Mouse (Mus musculus) left cerebral cortex, adult 11 months (tissue): ENCODE results near the gene Bcat2.
"Not testable (repeated sequence)": the region's sequence is repeated elsewhere in the genome, so short reads cannot be mapped to it uniquely, and the experiment has no call there.

ENCODE experiments used
- DNase-seq: peaks from one replicate; pipeline ENCODE4 v3.0.0; 2022; ENCODE audit warnings: low spot score

The Bcat2 gene

DNA sequence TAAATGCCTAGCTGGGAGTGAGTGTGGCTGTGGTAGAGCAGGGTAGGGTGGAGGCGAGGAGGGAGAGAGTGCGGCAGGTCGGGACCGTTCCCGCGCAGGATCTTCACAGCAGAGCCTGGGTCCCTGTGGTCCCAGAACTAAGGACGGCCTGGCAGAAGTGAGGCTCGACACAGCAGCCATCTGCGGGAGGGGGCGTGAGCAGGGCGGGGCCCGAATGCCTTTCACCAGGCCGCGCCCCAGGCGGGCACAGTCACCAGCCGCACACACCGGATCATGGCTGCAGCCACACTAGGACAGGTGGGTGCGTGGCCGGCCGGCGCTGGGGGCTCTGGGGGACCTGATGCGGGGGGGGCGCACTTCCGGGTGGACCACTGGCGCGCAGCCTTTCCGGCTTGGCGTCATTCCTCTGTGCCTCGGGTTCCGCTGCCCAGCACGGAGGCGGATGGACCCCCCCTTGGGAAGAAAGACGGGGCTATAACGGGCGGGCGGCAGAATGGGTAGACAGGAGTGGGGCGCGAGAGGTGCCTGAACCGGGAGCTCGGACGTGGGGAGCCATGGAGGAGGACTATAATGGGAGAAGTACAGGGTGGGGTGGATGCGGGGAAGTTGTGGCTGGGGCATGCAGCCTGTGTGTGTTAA lies at the start of gene Bcat2:
Gene Bcat2, plus strand, starts transcription at position 51 of the 639 bp plus-strand sequence.
- peak; percentile 54 for DNase-seq

DNA sequence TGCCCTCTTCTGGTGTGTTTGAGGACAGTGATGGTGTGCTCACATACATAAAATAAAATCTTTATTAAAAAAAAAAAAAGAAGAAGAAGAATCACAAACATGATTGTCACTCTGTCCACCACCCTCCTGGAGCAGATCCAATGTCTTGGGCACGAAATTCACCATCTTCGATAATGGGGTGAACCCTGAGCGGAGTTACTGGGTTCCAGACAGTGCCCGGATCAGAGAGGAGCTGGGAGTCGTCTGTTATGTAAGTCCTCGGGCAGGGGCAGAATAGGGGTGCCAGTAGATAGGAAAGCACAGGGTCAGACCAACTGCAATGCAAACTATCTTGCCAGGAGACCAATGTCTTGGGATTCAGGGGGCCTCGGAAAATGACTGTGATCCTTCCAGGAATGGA lies 49.3 kb upstream of the Bcat2 start:
- DNase-seq, result no peak

- peak; percentile 86 for DNase-seq
Measured at GRCm38 (mm10) chr7:45521728-45522184, 48.2 kb upstream of the Bcat2 start.

DNA sequence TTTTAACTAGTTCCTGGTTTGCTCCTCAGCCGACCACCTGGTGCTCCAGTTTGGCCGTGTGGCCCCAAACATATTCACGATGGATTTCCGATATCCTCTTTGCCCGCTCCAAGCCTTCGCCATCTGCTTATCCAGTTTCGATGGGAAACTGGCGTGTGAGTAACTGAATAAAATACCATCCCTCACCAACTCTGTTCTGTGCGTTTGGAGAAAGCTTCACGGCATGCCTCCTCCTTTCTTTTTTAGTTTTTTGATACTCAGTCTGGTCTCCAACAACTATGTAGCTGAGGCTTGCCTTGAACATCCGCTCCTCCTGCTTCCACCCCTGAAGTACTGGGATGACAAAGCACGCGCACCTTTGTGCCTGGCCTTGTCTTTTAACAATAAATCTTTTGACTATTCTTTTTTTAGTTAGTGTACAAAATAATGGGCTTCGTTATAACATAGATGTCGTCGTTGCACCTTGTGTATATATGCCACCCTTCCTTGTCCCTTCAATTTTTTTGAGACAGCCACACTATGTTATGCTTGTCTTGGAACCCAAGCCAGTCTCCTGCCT lies 47.7 kb upstream of the Bcat2 start:
- no peak for DNase-seq

GRCm38 (mm10) chr7:45522957-45523676 lies 46.8 kb upstream of the Bcat2 start:
- no peak for DNase-seq

DNA sequence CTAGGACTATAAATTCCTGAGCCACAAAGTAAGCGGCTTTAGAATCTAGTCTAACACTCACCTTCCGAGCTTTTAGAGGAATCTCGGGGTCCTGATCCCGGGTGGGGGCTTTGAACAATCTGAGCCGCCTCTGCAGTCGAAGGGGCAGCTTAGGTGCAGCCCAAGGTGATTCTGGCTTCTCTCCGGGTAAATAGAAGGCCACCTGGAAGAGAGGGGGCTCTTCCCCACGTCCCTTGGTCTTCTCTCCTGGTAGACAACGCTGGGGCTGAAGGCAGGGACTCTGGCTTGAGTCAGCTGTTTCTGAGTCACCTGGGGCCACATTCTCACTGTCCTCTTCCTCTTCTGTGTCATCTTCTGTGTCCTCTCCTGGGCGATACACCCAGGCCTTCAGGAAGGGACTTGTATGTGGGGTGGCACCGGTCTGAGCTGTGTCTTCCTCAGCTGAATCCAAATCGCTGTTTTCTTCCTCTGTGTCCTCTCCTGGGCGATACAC lies 46.2 kb upstream of the Bcat2 start:
- DNase-seq, result no peak

DNA sequence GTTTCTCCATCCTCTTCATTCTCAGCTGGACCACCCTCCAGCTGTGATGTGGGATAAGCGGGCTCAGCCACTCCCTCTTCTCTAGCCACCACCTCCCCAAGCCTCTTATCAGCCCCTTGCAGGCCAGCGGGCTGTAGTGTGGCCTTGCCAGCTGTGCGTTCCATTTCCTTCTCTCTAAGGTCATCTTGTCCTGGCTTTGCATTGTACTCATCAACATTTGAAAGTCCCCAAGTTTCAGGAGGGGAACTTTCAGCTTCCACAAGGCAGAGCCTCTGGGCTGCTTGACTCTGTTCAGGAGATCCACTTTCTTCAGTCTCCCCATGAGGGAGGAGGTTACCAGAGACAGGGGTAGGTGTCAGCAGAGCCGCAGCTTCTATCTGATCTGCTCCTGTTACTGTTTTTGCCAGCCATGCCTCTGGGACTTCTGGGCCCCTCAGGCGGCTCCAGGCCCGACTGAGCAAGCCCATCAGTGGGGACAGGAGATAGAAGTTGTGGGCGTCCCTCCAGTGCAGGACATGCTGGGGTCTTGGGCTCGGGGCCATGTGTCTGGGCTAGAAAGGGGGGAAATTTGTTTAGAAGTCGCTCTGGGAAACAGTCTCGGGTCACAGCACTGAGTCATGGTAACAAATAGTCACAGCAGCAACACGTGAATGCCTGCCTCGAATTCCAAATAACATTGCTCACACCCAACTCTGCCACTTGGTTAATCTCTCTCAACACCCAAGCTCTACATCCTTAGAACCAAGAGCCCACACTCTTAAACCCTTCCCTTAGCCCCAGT lies 44.9 kb upstream of the Bcat2 start:
- DNase-seq, result no peak

DNA sequence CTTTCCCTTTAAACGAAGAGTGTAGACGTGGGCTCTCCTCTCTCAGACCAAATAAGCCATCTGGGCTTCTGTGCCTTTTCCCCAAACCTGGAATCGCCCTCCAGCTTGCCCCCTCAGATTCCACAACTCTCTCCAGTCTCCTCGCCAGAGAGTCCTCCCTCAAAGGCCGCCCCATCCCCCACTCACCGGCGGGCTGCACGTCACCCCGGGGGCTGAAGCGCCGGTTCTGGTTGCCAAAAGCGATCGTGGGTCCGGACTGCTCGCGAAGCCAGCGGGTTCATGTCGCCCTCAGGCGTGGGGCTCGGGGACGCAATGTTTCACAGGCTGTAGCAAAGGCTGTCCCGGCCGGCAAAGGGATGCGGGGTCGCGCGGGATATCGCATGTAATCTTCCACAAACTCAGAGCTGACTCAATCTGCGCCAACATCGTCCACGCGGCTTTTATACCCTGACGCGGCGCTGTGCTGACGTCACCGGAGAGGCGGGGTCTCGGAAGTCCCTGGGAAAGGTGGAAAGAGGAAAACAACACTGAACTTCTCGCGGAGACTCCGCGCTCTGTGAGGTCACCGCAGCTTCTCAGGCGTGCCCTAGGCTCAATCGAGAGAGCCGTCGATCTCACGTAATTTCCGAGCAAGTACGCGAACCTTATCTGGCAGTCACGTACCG lies 44.0 kb upstream of the Bcat2 start, which contains the start of the genes Ppp1r15a and Plekha4:
Gene Ppp1r15a, minus strand, starts transcription at position 460 of the 665 bp plus-strand sequence.
Gene Plekha4, plus strand, starts transcription at position 522 of the 665 bp plus-strand sequence.
- peak; percentile 86 for DNase-seq

- DNase-seq, result no peak
Measured at GRCm38 (mm10) chr7:45526474-45527120, 43.4 kb upstream of the Bcat2 start.

GRCm38 (mm10) chr7:45527169-45527568 lies 42.8 kb upstream of the Bcat2 start:
- not testable (repeated sequence) for DNase-seq

- DNase-seq, result no peak
Measured at GRCm38 (mm10) chr7:45529461-45529860, 40.5 kb upstream of the Bcat2 start.

DNA sequence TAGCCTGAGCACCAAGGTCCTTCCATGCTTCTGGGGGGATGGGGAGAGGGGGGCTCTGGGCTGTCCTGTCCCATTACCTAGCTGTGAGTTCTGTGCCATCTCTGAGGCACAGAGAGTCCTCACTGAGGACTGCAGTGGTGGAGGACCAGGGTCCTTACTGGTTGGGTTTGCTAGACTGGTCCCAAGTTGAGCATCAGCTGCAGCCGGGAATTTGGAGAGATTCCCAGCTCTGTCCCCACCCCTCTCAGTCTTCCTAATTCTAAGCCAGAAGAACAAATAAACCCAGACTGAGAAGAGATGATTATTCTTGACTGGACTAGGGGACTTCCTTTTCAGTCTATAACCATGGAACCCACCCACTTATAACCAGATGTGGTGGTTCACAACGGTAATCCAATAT lies 39.3 kb upstream of the Bcat2 start:
- no peak for DNase-seq

DNA sequence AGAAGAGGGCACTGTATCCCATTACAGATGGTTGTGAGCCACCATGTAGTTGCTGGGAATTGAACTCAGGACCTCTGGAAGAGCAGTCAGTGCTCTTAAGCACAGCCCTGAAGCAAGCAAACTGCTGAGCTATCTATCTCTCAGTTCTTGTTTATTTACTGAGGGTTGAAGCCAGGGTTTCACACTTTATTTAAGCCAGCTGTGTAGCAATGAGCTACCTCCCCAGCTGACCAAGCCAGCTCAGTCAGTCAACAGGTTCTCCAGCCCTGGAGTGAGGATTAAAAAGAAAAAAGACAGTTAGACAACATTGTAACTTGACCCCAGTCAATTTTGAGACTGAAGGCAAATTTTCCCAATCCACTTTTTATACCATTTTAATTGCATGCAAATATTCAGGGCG lies 34.3 kb upstream of the Bcat2 start:
- no peak for DNase-seq

DNA sequence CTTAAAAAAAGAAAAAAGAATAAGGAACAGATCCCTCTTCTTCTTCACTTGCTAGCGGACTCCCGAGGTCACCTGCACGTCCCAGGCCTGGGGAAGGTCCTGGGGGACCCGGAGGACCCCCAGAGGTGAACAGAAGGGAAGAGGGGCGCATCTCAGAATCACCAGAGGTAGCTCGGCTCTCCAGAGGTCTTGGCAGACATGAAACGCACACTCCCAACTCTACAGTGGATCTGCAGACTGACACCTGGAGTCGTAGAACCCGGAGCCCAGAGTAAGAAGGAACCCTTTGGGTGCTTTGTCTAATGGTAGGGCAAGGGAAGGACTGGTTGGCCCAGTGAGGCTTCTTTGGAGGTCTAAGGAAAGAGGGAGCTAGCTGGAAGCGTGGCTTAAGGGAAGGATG lies 32.4 kb upstream of the Bcat2 start:
- DNase-seq, result no peak

- peak; percentile 69 for DNase-seq
Measured at GRCm38 (mm10) chr7:45538163-45539041, 31.6 kb upstream of the Bcat2 start.

GRCm38 (mm10) chr7:45539095-45539494 lies 30.9 kb upstream of the Bcat2 start:
- no peak for DNase-seq

- no peak for DNase-seq
Measured at GRCm38 (mm10) chr7:45540213-45540612, 29.7 kb upstream of the Bcat2 start.

- DNase-seq, result no peak
Measured at GRCm38 (mm10) chr7:45544525-45544924, 25.4 kb upstream of the Bcat2 start.

GRCm38 (mm10) chr7:45549641-45550436 lies 20.1 kb upstream of the Bcat2 start:
- no peak for DNase-seq
